Mouse (Mus musculus): ENCODE measurements around the gene Tlr6. TPM values are rescaled to one million over a fixed set of nuclear protein-coding genes. Genes with fewer than 3 reads are reported as not detected.

Gene Tlr6
- polyA plus RNA-seq, 1 experiment: 1.5 TPM

GRCm38 (mm10) chr5:64951486-64951885 lies 8.4 kb downstream of the Tlr6 start:
- no peak for DNase-seq
- Histone ChIP-seq H3K4me1 (replicated peaks; ENCODE audit: control insufficient read depth, insufficient read depth, low read length) (no peaks in the 10 kb centered on the region), H3K36me3 (ENCODE audit: control insufficient read depth, insufficient read depth, low read length) (no peaks in the 10 kb centered on the region), H3K27ac (ENCODE audit: control insufficient read depth, insufficient read depth, low read length) (no peak overlapping the region), H3K27me3 (ENCODE audit: control insufficient read depth, insufficient read depth, low read length) (no peaks in the 10 kb centered on the region), H3K4me3 (ENCODE audit: control insufficient read depth, insufficient read depth, low read length) (no peak overlapping the region)
- WGBS: 94% methylated on average over 5 of the region's 5 CpGs
- TF ChIP-seq POLR2A (IDR thresholded peaks at IDR 0.05; ENCODE audit: control insufficient read depth, extremely low read depth, insufficient read depth, low read length, poor library complexity) (no peak), CTCF (IDR thresholded peaks at IDR 0.05; ENCODE audit: borderline replicate concordance, control insufficient read depth, extremely low read depth, insufficient read depth, low read length, poor library complexity) (no peak)

GRCm38 (mm10) chr5:64932775-64933174 lies 27.1 kb downstream of the Tlr6 start:
- DNase-seq: no peak
- H3K4me3 ChIP-seq (ENCODE audit: control insufficient read depth, insufficient read depth, low read length): no peak overlapping the region
- H3K27ac ChIP-seq (ENCODE audit: control insufficient read depth, insufficient read depth, low read length): no peak overlapping the region
- no peaks in the 10 kb centered on the region for H3K36me3 ChIP-seq (ENCODE audit: control insufficient read depth, insufficient read depth, low read length)
- 92% methylated on average over 15 of the region's 15 CpGs for WGBS
- TF ChIP-seq POLR2A (IDR thresholded peaks at IDR 0.05; ENCODE audit: control insufficient read depth, extremely low read depth, insufficient read depth, low read length, poor library complexity) (no peak), CTCF (IDR thresholded peaks at IDR 0.05; ENCODE audit: borderline replicate concordance, control insufficient read depth, extremely low read depth, insufficient read depth, low read length, poor library complexity) (no peak)
- 0 out of 2 replicates have a peak, but pooled peaks cover 3% of the 10 kb centered on the region for H3K4me1 ChIP-seq (replicated peaks; ENCODE audit: control insufficient read depth, insufficient read depth, low read length)
- no peaks in the 10 kb centered on the region for H3K27me3 ChIP-seq (ENCODE audit: control insufficient read depth, insufficient read depth, low read length)

- Histone ChIP-seq H3K27ac (ENCODE audit: control insufficient read depth, insufficient read depth, low read length) (no peak overlapping the region), H3K4me1 (replicated peaks; ENCODE audit: control insufficient read depth, insufficient read depth, low read length) (0 out of 2 replicates have a peak, but pooled peaks cover 3% of the 10 kb centered on the region), H3K4me3 (ENCODE audit: control insufficient read depth, insufficient read depth, low read length) (no peak overlapping the region), H3K27me3 (ENCODE audit: control insufficient read depth, insufficient read depth, low read length) (no peaks in the 10 kb centered on the region), H3K36me3 (ENCODE audit: control insufficient read depth, insufficient read depth, low read length) (no peaks in the 10 kb centered on the region)
- DNase-seq: no peak
- TF ChIP-seq CTCF (IDR thresholded peaks at IDR 0.05; ENCODE audit: borderline replicate concordance, control insufficient read depth, extremely low read depth, insufficient read depth, low read length, poor library complexity) (no peak), POLR2A (IDR thresholded peaks at IDR 0.05; ENCODE audit: control insufficient read depth, extremely low read depth, insufficient read depth, low read length, poor library complexity) (no peak)
- 38% methylated on average over 3 of the region's 3 CpGs for WGBS
These were observed 27.7 kb downstream of the Tlr6 start for GRCm38 (mm10) chr5:64932215-64932614.

GRCm38 (mm10) chr5:64922891-64923381 lies 37.0 kb downstream of the Tlr6 start:
- H3K4me1 ChIP-seq (replicated peaks; ENCODE audit: control insufficient read depth, insufficient read depth, low read length): peaks cover 8% of the 10 kb centered on the region
- TF ChIP-seq POLR2A (IDR thresholded peaks at IDR 0.05; ENCODE audit: control insufficient read depth, extremely low read depth, insufficient read depth, low read length, poor library complexity): no peak
- no peak for TF ChIP-seq CTCF (IDR thresholded peaks at IDR 0.05; ENCODE audit: borderline replicate concordance, control insufficient read depth, extremely low read depth, insufficient read depth, low read length, poor library complexity)
- WGBS: 53% methylated on average over 5 of the region's 5 CpGs
- peak overlapping the region; percentile 20; the same call in 1 of the 2 replicates for H3K27ac ChIP-seq (ENCODE audit: control insufficient read depth, insufficient read depth, low read length)
- no peak for DNase-seq
- H3K27me3 ChIP-seq (ENCODE audit: control insufficient read depth, insufficient read depth, low read length): no peaks in the 10 kb centered on the region
- H3K4me3 ChIP-seq (ENCODE audit: control insufficient read depth, insufficient read depth, low read length): no peak overlapping the region
- no peaks in the 10 kb centered on the region for H3K36me3 ChIP-seq (ENCODE audit: control insufficient read depth, insufficient read depth, low read length)

- Histone ChIP-seq H3K27me3 (ENCODE audit: control insufficient read depth, insufficient read depth, low read length) (no peaks in the 10 kb centered on the region), H3K36me3 (ENCODE audit: control insufficient read depth, insufficient read depth, low read length) (no peaks in the 10 kb centered on the region), H3K4me1 (replicated peaks; ENCODE audit: control insufficient read depth, insufficient read depth, low read length) (peaks cover 8% of the 10 kb centered on the region), H3K4me3 (ENCODE audit: control insufficient read depth, insufficient read depth, low read length) (no peak overlapping the region), H3K27ac (ENCODE audit: control insufficient read depth, insufficient read depth, low read length) (peak overlapping the region; percentile 54)
- no peak for DNase-seq
- WGBS: 83% methylated on average over 6 of the region's 6 CpGs
- TF ChIP-seq CTCF (IDR thresholded peaks at IDR 0.05; ENCODE audit: borderline replicate concordance, control insufficient read depth, extremely low read depth, insufficient read depth, low read length, poor library complexity): no peak
- no peak for TF ChIP-seq POLR2A (IDR thresholded peaks at IDR 0.05; ENCODE audit: control insufficient read depth, extremely low read depth, insufficient read depth, low read length, poor library complexity)
These were observed 41.0 kb downstream of the Tlr6 start for GRCm38 (mm10) chr5:64918616-64919597.

GRCm38 (mm10) chr5:64917721-64918120 lies 42.2 kb downstream of the Tlr6 start:
- Histone ChIP-seq H3K4me3 (ENCODE audit: control insufficient read depth, insufficient read depth, low read length) (no peak overlapping the region), H3K27me3 (ENCODE audit: control insufficient read depth, insufficient read depth, low read length) (no peaks in the 10 kb centered on the region), H3K36me3 (ENCODE audit: control insufficient read depth, insufficient read depth, low read length) (no peaks in the 10 kb centered on the region), H3K27ac (ENCODE audit: control insufficient read depth, insufficient read depth, low read length) (no peak overlapping the region), H3K4me1 (replicated peaks; ENCODE audit: control insufficient read depth, insufficient read depth, low read length) (peaks cover 4% of the 10 kb centered on the region)
- DNase-seq: no peak
- TF ChIP-seq POLR2A (IDR thresholded peaks at IDR 0.05; ENCODE audit: control insufficient read depth, extremely low read depth, insufficient read depth, low read length, poor library complexity): no peak
- no peak for TF ChIP-seq CTCF (IDR thresholded peaks at IDR 0.05; ENCODE audit: borderline replicate concordance, control insufficient read depth, extremely low read depth, insufficient read depth, low read length, poor library complexity)
- WGBS: 91% methylated on average over 11 of the region's 11 CpGs

All from thymus, adult 2 months (tissue).